Mouse (Mus musculus): ENCODE measurements around the gene Tacr1.

DNA sequence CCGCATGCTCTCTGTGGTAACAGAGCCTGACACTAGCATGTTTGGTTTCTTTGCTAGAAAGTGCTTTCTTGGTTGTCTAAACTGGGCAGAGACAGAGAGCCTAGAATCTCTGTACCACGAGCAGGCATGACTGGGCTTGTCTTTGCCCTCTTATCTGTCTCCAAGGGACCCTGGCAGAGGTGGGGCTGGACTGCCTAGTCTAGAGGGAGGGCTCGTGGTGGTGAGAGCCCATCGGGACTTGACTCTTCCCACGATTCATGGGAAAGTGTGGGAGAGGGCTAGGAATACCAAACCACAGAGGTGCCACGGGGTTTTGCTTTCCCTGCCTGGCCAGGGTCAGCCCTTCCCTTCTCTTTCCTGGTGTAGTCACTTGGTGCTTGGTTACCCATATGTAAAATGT, 72.3 kb downstream of the Tacr1 start:
- no peak for TF ChIP-seq CTCF (IDR thresholded peaks at IDR 0.05; ENCODE audit: control insufficient read depth, insufficient read depth, low read length)
- TF ChIP-seq POLR2A (IDR thresholded peaks at IDR 0.05; ENCODE audit: borderline replicate concordance, control insufficient read depth, low read depth, low read length): no peak
